Mouse (Mus musculus): ENCODE measurements around the gene Rasal3. TPM values are rescaled to one million over a fixed set of nuclear protein-coding genes. Genes with fewer than 3 reads are reported as not detected.

The Rasal3 gene
- 296 to 301 TPM (median 299 TPM) in 4 replicates for total RNA-seq (2023; ENCODE audit: inconsistent age)

DNA sequence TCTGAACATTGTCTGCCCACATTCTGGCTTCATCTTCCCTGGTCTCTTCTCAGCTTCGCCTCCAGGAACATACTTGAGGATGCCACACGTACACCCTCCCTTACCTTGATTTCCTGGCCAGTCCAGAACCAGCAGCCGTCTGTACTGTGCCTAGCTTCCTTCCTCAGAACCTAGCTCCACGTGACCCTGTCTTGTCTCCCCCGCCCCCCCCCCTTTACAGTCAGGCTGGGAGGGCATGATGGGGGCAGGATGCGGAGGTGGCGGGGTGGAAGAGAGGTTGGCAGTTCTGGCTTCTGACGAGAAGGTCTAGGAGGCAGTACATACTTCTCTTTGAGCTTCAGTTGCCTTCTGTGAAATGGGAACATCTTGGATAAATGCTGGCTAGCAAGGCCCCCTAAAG lies at the start of gene Rasal3:
Gene Rasal3 (minus strand): TSS at position 167 of the 400 bp plus-strand sequence.

GRCm38 (mm10) chr17:32452482-32452881 lies 49.1 kb upstream of the Rasal3 start, which contains the start of gene Cyp4f39:
Cyp4f39 (plus strand) TSS chr17:32452723.

GRCm38 (mm10) chr17:32424034-32424433 lies 20.7 kb upstream of the Rasal3 start, which contains the start of gene Pglyrp2:
Pglyrp2 (minus strand) TSS chr17:32424167.

GRCm38 (mm10) chr17:32389101-32389659 lies 14.2 kb downstream of the Rasal3 start, which contains the start of gene Wiz:
Wiz (minus strand) TSS chr17:32389439.

DNA sequence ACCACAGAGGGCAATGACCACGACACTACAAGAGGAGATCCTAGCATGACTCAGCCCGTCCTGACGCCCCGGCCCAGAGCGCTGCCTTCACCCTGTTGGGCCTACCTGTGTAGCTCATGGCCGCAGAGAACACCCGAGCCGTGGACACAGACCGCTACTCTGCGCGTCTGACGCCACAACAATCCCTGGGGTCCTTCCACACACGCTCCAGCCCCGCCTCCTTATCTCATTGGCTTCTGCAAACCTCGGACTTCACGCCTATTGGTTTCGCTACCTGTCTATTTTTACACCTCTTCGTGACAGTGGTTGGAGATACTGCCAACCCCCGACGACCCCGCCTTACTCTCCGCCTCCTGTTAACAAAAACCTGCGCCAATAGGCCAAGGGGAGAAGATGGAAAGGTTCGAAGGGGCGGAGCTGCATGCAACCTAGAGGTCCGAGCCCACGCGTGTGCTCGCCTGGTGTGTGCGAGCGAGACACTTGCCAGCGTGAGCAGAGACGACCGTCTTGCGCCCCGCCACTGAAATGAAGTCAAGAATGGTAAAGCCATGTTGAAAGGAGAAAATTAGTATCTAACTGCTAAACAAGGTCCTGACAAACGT lies 52.9 kb downstream of the Rasal3 start, which contains the start of gene Akap8l:
Gene Akap8l (minus strand): TSS at position 226 of the 602 bp plus-strand sequence.

Other genes starting within 250 kb of the Rasal3 start
- not detected in 4 replicates for gene Notch3, start 236.7 kb downstream of the Rasal3 start, total RNA-seq (2023; ENCODE audit: inconsistent age)
- gene Ephx3, start 214.0 kb downstream of the Rasal3 start, total RNA-seq (2023; ENCODE audit: inconsistent age) = 1.8 to 2.4 TPM (median 2.1 TPM) in 4 replicates
- gene Brd4, start 118.9 kb downstream of the Rasal3 start, total RNA-seq (2023; ENCODE audit: inconsistent age) = 255 to 330 TPM (median 306 TPM) in 4 replicates
- gene Akap8, start 82.3 kb downstream of the Rasal3 start, total RNA-seq (2023; ENCODE audit: inconsistent age) = 305 to 324 TPM (median 308 TPM) in 4 replicates
- 196 to 211 TPM (median 202 TPM) in 4 replicates for gene Akap8l, start 53.0 kb downstream of the Rasal3 start, total RNA-seq (2023; ENCODE audit: inconsistent age)
- gene Wiz, start 14.1 kb downstream of the Rasal3 start, total RNA-seq (2023; ENCODE audit: inconsistent age) = 35.8 to 39.5 TPM (median 37.3 TPM) in 4 replicates
- gene Pglyrp2, start 20.6 kb upstream of the Rasal3 start, total RNA-seq (2023; ENCODE audit: inconsistent age) = 29.4 to 36.5 TPM (median 34.1 TPM) in 4 replicates
- gene Cyp4f39, start 49.1 kb upstream of the Rasal3 start, total RNA-seq (2023; ENCODE audit: inconsistent age) = not detected in 4 replicates
- gene Cyp4f17, start 102.5 kb upstream of the Rasal3 start, total RNA-seq (2023; ENCODE audit: inconsistent age) = 0.51 to 1.3 TPM (median 0.86 TPM) in 4 replicates
- gene Cyp4f16, start 133.0 kb upstream of the Rasal3 start, total RNA-seq (2023; ENCODE audit: inconsistent age) = 2.4 to 3.1 TPM (median 2.5 TPM) in 4 replicates
- not detected in 4 replicates for gene Cyp4f37, start 217.7 kb upstream of the Rasal3 start, total RNA-seq (2023; ENCODE audit: inconsistent age)

All from B cell, adult (primary cell).